Mouse (Mus musculus) liver, adult 2 months (tissue): ENCODE results near the gene Cabp1.
A peak's percentile ranks its signal among the peaks of the same experiment; 100 is the strongest.

ENCODE experiments used
- CTCF ChIP-seq: fragments of 200-500 bp; IDR thresholded peaks from 2 replicates; pipeline ENCODE4 v1.5.1; 2011; ENCODE audit warnings: low read depth, low read length, control low read depth
- POLR2A ChIP-seq: fragments of 200-500 bp; IDR thresholded peaks from 2 replicates; pipeline ENCODE4 v1.6.1; 2011; ENCODE audit warnings: low read length, control low read depth; ENCODE audit not compliant: insufficient read depth; ENCODE audit errors: extremely low read depth

DNA sequence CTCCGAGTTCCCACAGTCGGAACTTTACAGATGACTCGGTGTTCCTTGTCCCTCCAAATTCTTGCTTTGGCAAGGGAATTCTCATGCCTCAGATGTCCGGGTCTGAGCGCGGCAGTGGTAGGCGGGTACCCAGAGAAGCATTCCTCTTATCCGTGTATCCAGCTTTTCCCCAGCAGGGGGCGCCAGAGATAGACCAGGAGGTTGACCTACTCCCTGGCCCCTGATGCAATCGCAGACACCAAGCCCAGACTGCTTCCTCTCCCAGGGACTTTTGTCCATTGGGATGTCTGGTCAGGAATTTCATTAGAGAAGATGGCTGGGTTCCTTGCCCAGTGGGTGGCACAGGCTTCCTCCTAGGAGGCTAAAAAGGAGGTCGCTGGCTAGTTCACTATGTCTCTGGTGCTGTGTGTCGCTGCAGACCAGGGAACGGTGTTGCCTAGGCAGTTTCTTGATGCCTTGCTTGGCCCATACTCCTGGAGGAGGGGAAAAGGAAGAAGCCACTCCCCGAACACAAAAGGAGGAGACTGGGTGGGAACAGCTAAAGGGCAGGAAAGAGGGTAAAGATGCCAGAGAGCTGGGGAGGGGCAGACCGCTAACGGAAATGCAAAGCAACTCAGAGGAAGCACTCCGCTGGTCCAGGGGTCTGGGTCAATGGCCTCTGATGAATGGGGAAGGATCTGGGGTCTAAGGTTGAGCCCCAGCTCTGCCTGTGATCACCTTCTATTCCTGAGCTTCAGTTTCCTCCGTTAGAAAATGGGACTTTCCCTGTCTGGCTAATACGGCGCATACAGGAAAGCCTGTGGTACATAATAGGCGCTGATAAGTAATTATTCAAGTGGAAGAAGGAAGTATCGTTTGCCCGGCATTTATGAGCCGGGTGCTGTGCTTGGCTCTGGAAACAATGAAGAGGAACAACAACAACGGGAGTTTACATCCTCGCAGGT, 6.7 kb downstream of the Cabp1 start:
- TF ChIP-seq CTCF (peak; percentile 88), POLR2A (no peak)
